Mouse (Mus musculus) thymus, adult 2 months (tissue): ENCODE measurements around the gene Ccin.

Experiments used
- CTCF ChIP-seq: fragments of 200-500 bp; IDR thresholded peaks from 2 replicates; pipeline ENCODE4 v1.5.1; 2012; ENCODE audit warnings: mild to moderate bottlenecking, control low read depth, low read length, moderate library complexity, borderline replicate concordance; ENCODE audit not compliant: control insufficient read depth, poor library complexity, insufficient read depth; ENCODE audit errors: extremely low read depth
- POLR2A ChIP-seq: fragments of 200-500 bp; IDR thresholded peaks from 2 replicates; pipeline ENCODE4 v1.6.1; 2012; ENCODE audit warnings: mild to moderate bottlenecking, low read length, control low read depth, moderate library complexity; ENCODE audit not compliant: control insufficient read depth, poor library complexity, insufficient read depth; ENCODE audit errors: extremely low read depth

GRCm38 (mm10) chr4:43983756-43984155, 473 bp downstream of the Ccin start:
- TF ChIP-seq CTCF (no peak), POLR2A (no peak)
